Mouse (Mus musculus): ENCODE results near the gene Mvd. TPM values are rescaled to one million over a fixed set of nuclear protein-coding genes. Genes with fewer than 3 reads are reported as not detected.

Mvd gene
- polyA plus RNA-seq, 1 experiment from 2014 or later = 27.1 TPM

DNA sequence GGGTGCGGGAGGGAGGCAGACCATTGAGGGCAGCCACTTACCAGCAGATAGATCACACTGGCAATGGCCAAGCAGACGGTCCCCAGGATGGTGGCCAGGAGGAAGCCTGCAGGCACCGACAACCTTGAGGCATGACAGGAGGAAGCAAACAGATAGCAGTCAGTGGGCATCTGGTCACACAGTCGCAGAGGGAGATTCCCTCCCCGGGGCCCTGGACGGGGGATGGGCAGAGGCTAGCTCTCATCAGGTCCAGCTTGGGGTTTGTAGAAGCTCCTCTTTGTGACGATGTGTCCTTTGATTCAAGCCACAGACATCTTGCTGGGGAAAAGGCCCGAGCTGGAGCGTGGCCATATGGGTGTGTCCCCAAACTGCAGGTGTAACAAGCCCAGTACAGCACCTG is 17.1 kb downstream of the Mvd start:
- H3K9me3 ChIP-seq (ENCODE audit: control insufficient read depth, low read length) = no peaks in the 10 kb centered on the region
- H3K9ac ChIP-seq (ENCODE audit: low read depth, low read length) = no peak overlapping the region
- H3K4me2 ChIP-seq (ENCODE audit: low read depth, low read length) = no peak overlapping the region
- H3K27me3 ChIP-seq (replicated peaks; ENCODE audit: control insufficient read depth, insufficient read depth, low read length) = no peaks in the 10 kb centered on the region
- DNase-seq (ENCODE audit: low spot score) = no peak
- no peaks in the 10 kb centered on the region for H3K4me1 ChIP-seq (ENCODE audit: control insufficient read depth, insufficient read depth, low read length)
- H3K36me3 ChIP-seq (ENCODE audit: control insufficient read depth, insufficient read depth, low read length) = 0 out of 2 replicates have a peak, but pooled peaks cover 5% of the 10 kb centered on the region
- no peak overlapping the region for H3K27ac ChIP-seq (replicated peaks; ENCODE audit: low read depth, low read length)
- no peak overlapping the region for H3K4me3 ChIP-seq (ENCODE audit: low read depth, low read length)
- ATAC-seq (ENCODE audit: low read depth) = no peak
- WGBS = 83% methylated on average over 9 of the region's 9 CpGs

DNA sequence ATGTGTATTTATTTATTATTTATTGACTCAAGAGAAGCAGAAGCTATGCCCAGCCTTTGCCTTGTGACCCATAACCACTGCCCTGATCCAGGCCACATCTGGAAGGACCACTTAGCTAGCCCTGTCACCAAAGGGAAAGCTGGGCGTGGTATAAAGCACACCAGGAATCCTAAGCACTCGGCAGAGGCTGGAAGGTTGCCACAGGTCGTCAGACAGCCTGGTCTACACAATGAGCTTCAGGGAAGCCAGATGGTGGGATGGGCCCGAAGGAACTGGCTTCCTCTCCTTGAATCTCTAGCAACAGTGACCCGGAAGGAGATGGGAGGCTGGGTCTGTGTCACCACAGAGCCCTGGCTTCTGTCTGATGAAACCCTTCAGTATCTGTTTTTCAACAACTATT is 19.6 kb downstream of the Mvd start:
- WGBS = 44% methylated on average over 4 of the region's 5 CpGs
- H3K9ac ChIP-seq (ENCODE audit: low read depth, low read length) = no peak overlapping the region
- ATAC-seq (ENCODE audit: low read depth) = no peak

DNA sequence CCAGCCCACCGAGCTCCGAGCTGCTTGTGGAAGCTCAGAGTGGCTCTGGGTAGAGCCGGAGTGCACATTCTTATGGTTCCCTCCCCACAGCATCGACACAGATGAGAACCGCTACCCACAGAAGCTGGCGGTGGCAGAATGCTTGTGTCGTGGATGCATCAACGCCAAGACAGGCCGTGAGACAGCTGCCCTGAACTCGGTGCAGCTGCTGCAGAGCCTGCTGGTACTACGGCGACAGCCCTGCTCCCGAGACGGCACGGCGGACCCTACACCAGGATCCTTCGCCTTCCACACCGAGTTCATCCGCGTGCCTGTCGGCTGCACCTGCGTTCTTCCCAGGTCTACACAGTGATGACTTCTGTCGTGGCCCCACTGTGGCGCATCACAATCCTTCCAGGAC is 20.0 kb downstream of the Mvd start:
- Histone ChIP-seq H3K4me2 (ENCODE audit: low read depth, low read length) (no peak overlapping the region), H3K27me3 (replicated peaks; ENCODE audit: control insufficient read depth, insufficient read depth, low read length) (no peaks in the 10 kb centered on the region), H3K9ac (ENCODE audit: low read depth, low read length) (no peak overlapping the region), H3K9me3 (ENCODE audit: control insufficient read depth, low read length) (no peaks in the 10 kb centered on the region), H3K4me3 (ENCODE audit: low read depth, low read length) (no peak overlapping the region), H3K4me1 (ENCODE audit: control insufficient read depth, insufficient read depth, low read length) (no peaks in the 10 kb centered on the region), H3K36me3 (ENCODE audit: control insufficient read depth, insufficient read depth, low read length) (peaks cover 13% of the 10 kb centered on the region; the same call in 1 of the 2 replicates), H3K27ac (replicated peaks; ENCODE audit: low read depth, low read length) (no peak overlapping the region)
- DNase-seq (ENCODE audit: low spot score) (no peak), ATAC-seq (ENCODE audit: low read depth) (no peak)
- WGBS = 89% methylated on average over 24 of the region's 24 CpGs

More for the DNA sequence above, 19.6 kb downstream of the Mvd start:
- 0 out of 2 replicates have a peak, but pooled peaks cover 9% of the 10 kb centered on the region for H3K36me3 ChIP-seq (ENCODE audit: control insufficient read depth, insufficient read depth, low read length)
- H3K4me1 ChIP-seq (ENCODE audit: control insufficient read depth, insufficient read depth, low read length) = no peaks in the 10 kb centered on the region
- no peak overlapping the region for H3K4me2 ChIP-seq (ENCODE audit: low read depth, low read length)
- no peak overlapping the region for H3K4me3 ChIP-seq (ENCODE audit: low read depth, low read length)
- DNase-seq (ENCODE audit: low spot score) = peak; percentile 35
- no peaks in the 10 kb centered on the region for H3K27me3 ChIP-seq (replicated peaks; ENCODE audit: control insufficient read depth, insufficient read depth, low read length)
- no peaks in the 10 kb centered on the region for H3K9me3 ChIP-seq (ENCODE audit: control insufficient read depth, low read length)
- no peak overlapping the region for H3K27ac ChIP-seq (replicated peaks; ENCODE audit: low read depth, low read length)

DNA sequence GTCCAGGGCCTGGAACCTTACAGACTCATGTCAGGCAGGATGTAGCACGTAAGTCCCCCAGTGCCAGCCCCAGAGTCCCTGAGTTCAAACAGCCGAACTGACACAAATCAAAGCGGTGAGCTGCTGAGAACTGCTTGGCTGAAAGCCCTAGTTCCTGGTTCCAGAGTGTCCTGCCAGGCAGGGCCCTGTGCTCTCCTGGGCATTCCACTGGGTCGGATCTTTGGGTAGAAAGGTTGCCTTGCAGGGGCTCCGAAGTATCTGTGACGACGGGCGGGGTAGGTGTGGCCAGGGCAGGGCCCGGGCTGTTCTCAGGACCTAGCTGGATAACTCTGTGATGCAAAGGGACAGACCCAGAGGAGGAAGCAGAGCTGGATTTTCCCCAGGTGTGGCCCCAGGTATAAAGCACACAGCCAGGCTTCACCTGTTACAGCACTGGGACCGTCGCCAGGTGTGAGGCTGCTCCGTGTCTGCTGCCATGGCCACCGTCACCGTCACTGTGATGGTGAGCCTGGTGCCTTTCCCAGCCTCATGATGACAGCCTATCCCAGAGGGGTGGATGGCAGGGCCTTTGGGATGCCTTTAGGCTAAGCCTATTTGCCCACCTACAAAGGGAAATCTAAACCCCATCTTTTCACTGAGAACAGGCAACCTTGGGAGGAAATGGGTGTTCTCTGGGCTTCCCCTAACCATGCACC is 21.7 kb downstream of the Mvd start, which contains the start of gene Il17c:
Gene Il17c (plus strand): TSS at position 645 of the 695 bp plus-strand sequence.
- H3K4me1 ChIP-seq (ENCODE audit: control insufficient read depth, insufficient read depth, low read length) = no peaks in the 10 kb centered on the region
- DNase-seq (ENCODE audit: low spot score) (peak; percentile 28), ATAC-seq (ENCODE audit: low read depth) (no peak; the same call in 1 of the 2 replicates)
- 80% methylated on average over 14 of the region's 14 CpGs for WGBS
- no peak within 1 kb of the TSS for H3K4me3 ChIP-seq (ENCODE audit: low read depth, low read length)
- H3K36me3 ChIP-seq (ENCODE audit: control insufficient read depth, insufficient read depth, low read length) = peaks cover 28% of the 10 kb centered on the region
- H3K9me3 ChIP-seq (ENCODE audit: control insufficient read depth, low read length) = no peaks in the 10 kb centered on the region
- no peak within 1 kb of the TSS for H3K9ac ChIP-seq (ENCODE audit: low read depth, low read length)
- no peak within 1 kb of the TSS for H3K27ac ChIP-seq (replicated peaks; ENCODE audit: low read depth, low read length)
- no peaks in the 10 kb centered on the region for H3K27me3 ChIP-seq (replicated peaks; ENCODE audit: control insufficient read depth, insufficient read depth, low read length)
- H3K4me2 ChIP-seq (ENCODE audit: low read depth, low read length) = no peak within 1 kb of the TSS

DNA sequence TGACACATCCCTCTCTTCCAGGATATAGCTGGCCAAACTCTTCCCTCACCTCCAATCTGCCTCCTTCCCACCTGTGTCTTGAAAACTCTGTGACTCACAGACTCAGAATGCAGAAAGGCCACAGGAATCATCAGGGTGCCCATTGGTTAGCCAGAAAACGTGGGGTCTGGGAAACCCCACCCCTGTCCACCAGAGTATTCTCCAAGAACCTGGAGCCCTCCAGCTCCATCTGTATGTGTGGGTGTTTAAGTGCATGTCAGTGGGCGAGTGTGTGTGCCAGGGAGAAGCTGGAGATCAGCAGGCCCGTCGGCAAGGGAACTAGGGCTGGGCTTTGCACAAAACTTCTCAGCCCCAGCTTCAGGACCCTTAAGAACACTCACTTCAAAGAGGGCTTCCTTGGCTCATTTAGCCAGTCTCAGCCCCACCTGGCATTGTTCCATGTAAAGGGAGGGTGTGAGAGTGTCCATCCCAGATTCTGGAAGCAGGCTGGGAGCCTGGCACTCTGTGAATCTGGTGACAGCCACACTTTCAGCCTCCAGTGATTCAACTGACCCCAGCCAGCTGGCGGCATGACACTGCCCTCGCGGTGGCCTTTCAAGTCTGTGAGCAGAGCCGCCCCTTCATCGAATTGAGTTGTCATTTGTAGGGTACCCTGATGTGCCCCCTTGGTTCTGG is 23.2 kb downstream of the Mvd start:
- Histone ChIP-seq H3K36me3 (ENCODE audit: control insufficient read depth, insufficient read depth, low read length) (peaks cover 38% of the 10 kb centered on the region), H3K4me1 (ENCODE audit: control insufficient read depth, insufficient read depth, low read length) (no peaks in the 10 kb centered on the region), H3K9me3 (ENCODE audit: control insufficient read depth, low read length) (no peaks in the 10 kb centered on the region), H3K27ac (replicated peaks; ENCODE audit: low read depth, low read length) (no peak overlapping the region), H3K27me3 (replicated peaks; ENCODE audit: control insufficient read depth, insufficient read depth, low read length) (no peaks in the 10 kb centered on the region), H3K9ac (ENCODE audit: low read depth, low read length) (no peak overlapping the region), H3K4me2 (ENCODE audit: low read depth, low read length) (no peak overlapping the region), H3K4me3 (ENCODE audit: low read depth, low read length) (no peak overlapping the region)
- no peak for DNase-seq (ENCODE audit: low spot score)
- no peak for ATAC-seq (ENCODE audit: low read depth)
- 78% methylated on average over 9 of the region's 9 CpGs for WGBS

DNA sequence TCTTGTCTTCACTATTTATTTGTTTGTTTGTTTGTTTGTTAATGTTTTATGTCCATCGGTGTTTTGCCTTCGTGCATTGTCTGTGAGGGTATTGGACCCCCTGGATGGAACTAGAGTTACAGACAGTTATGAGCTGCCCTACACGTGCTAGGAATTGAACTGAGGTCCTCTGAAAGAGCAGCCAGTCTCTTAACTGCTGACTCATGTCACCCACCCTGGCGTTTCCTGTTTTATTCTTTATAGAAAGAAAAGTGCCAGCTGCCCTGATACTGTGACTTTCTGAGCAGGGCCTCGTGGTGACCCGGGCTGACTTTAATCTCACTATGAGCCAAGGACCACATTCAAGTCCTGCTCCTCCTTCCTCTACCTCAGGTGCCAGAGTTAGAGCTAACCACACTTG is 27.7 kb downstream of the Mvd start:
- peaks cover 82% of the 10 kb centered on the region for H3K36me3 ChIP-seq (ENCODE audit: control insufficient read depth, insufficient read depth, low read length)
- 94% methylated on average over 6 of the region's 6 CpGs for WGBS
- no peak overlapping the region for H3K27ac ChIP-seq (replicated peaks; ENCODE audit: low read depth, low read length)
- no peak overlapping the region for H3K4me2 ChIP-seq (ENCODE audit: low read depth, low read length)
- H3K9ac ChIP-seq (ENCODE audit: low read depth, low read length) = no peak overlapping the region
- no peak for ATAC-seq (ENCODE audit: low read depth)
- H3K4me3 ChIP-seq (ENCODE audit: low read depth, low read length) = no peak overlapping the region
- no peaks in the 10 kb centered on the region for H3K9me3 ChIP-seq (ENCODE audit: control insufficient read depth, low read length)
- H3K27me3 ChIP-seq (replicated peaks; ENCODE audit: control insufficient read depth, insufficient read depth, low read length) = no peaks in the 10 kb centered on the region
- no peaks in the 10 kb centered on the region for H3K4me1 ChIP-seq (ENCODE audit: control insufficient read depth, insufficient read depth, low read length)
- no peak for DNase-seq (ENCODE audit: low spot score)

DNA sequence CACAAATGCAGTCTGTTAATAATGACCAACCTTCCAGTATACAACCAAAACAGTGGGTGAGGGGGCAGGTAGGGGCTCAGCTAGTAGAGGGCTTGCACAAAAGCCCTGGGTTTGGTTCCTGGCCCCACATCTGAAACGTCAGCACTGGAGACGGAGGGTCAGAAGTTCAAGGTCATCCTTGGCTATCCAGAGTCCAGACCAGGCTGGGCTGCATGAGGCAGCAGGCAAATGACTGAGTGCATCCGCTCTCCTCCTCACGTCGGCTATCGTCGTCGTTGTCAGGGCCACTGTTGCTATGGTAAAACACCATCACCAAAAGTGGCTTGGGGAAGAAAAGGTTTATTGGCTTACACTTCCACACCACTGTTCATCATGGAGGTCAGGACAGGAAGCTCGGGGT is 28.9 kb downstream of the Mvd start:
- Histone ChIP-seq H3K4me1 (ENCODE audit: control insufficient read depth, insufficient read depth, low read length) (no peaks in the 10 kb centered on the region), H3K4me2 (ENCODE audit: low read depth, low read length) (no peak overlapping the region), H3K27ac (replicated peaks; ENCODE audit: low read depth, low read length) (no peak overlapping the region), H3K4me3 (ENCODE audit: low read depth, low read length) (no peak overlapping the region), H3K9ac (ENCODE audit: low read depth, low read length) (no peak overlapping the region), H3K9me3 (ENCODE audit: control insufficient read depth, low read length) (no peaks in the 10 kb centered on the region), H3K27me3 (replicated peaks; ENCODE audit: control insufficient read depth, insufficient read depth, low read length) (no peaks in the 10 kb centered on the region), H3K36me3 (ENCODE audit: control insufficient read depth, insufficient read depth, low read length) (peaks cover 95% of the 10 kb centered on the region)
- WGBS = 80% methylated on average over 9 of the region's 9 CpGs
- ATAC-seq (ENCODE audit: low read depth) = no peak
- no peak for DNase-seq (ENCODE audit: low spot score)

DNA sequence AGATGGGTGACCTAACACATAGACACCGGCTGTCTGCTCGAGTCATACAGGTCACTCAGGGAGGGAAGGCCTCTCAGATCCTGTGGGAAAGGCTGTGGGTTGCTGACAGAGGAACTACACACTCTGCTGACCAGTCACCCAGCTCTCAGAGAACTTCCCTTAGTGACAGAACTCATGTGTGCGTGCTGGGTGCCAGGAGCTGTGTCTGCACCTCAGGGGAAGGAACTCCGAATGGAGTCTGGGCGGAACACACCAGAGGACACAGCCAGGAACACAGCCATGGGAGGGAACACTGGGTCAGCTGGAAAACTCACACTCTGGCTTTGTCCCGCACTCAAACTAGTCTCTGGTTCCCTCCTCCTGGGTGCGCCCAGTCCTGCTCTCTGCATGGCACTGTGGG is 35.5 kb downstream of the Mvd start:
- 94% methylated on average over 7 of the region's 7 CpGs for WGBS
- Histone ChIP-seq H3K27me3 (replicated peaks; ENCODE audit: control insufficient read depth, insufficient read depth, low read length) (no peaks in the 10 kb centered on the region), H3K4me1 (ENCODE audit: control insufficient read depth, insufficient read depth, low read length) (no peaks in the 10 kb centered on the region), H3K36me3 (ENCODE audit: control insufficient read depth, insufficient read depth, low read length) (peaks cover 100% of the 10 kb centered on the region), H3K9ac (ENCODE audit: low read depth, low read length) (no peak overlapping the region), H3K27ac (replicated peaks; ENCODE audit: low read depth, low read length) (no peak overlapping the region), H3K4me2 (ENCODE audit: low read depth, low read length) (no peak overlapping the region), H3K9me3 (ENCODE audit: control insufficient read depth, low read length) (no peaks in the 10 kb centered on the region), H3K4me3 (ENCODE audit: low read depth, low read length) (no peak overlapping the region)
- ATAC-seq (ENCODE audit: low read depth) = no peak
- DNase-seq (ENCODE audit: low spot score) = no peak

Data from embryonic facial prominence, embryonic 14.5 days (tissue).